Mouse (Mus musculus) granulocyte monocyte progenitor cell, adult 5-6 weeks (primary cell): ENCODE results near the gene Rnase13. TPM values are rescaled to one million over a fixed set of nuclear protein-coding genes. Genes with fewer than 3 reads are reported as not detected.
A peak's percentile ranks its signal among the peaks of the same experiment; 100 is the strongest.

Source experiments
- ATAC-seq: replicated peaks from 2 replicates; pipeline ENCODE4 v1.8.0; 2016; ENCODE audit warnings: mild to moderate bottlenecking, moderate TSS enrichment, inconsistent platforms; ENCODE audit not compliant: poor library complexity, severe bottlenecking
- total RNA-seq, 2 experiments: library from RNA; stranded (forward) in 1 of 2; stranded (reverse) in 1 of 2; fragments of 200-712, 200-1000 nt in 1 of 2; fragments of >200 nt in 1 of 2; fragmentation: Nextera tagmentation in 1 of 2; gene quantifications; 2 replicates each; pipeline ENCODE4 v1.2.3; 2014 to 2017

Rnase13 gene
- total RNA-seq, 2 experiments from 2014 or later, result not detected

DNA sequence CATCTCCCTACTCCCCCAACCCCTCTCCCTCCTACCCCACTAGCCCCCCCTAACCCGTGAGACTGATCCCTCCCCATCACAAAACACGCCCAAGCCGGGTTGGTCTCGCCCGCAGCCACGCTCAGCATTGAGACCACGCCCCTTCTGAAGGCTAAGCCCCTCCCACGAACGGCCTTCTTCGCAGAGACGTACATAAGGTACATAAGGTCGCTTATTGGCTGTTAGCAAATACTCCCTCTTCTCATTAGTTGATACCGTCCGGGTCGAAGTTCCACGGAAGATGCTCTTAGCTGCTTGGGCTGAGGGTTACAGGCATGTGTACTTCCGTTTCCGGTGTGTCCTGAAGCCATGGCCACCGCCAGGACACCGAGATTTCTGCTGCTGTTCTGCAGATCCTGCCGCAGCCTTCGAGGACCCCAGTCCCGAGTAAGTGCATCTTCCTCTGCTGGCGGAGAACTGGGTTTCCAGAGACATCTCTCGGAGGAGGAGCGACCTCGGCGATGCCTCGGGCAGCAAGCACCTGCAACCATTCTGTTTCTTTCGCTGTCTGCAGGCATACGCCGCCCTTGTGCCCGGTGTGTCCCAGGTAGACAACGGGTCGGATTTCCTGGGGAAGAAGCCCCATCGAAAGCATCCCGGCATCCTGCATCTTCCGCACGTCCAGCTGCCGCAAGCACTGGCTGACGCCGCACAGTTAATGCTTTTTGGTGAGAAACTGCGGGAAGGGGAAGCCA is 37.8 kb downstream of the Rnase13 start, which contains the start of gene Mettl17:
Gene Mettl17 (plus strand): TSS at position 245 of the 734 bp plus-strand sequence.
- ATAC-seq, result peak; percentile 94

DNA sequence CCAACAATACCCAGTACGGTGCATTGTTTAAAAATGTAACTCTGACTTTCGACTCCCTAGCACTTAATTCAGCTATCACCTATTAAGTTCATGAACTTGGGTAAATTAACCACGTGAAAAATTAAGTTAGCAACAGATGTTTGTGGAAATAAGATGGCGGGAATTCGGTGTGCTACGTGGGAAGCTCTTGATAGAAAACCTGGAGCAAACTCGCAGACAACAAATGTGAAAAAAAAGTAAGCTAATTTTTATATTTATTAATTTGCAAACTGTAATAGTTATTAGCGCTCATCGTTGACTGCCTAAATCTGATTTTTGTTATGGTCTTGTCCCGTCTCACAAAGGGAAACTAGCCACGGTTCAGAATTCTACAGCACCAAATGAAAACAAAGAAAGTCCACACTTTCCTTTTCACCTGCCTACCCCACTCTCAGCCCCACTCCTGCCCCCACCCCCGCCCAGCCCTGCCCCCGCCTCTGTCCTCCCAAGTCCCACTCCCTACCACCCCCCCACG is 38.5 kb downstream of the Rnase13 start:
- no peak for ATAC-seq

DNA sequence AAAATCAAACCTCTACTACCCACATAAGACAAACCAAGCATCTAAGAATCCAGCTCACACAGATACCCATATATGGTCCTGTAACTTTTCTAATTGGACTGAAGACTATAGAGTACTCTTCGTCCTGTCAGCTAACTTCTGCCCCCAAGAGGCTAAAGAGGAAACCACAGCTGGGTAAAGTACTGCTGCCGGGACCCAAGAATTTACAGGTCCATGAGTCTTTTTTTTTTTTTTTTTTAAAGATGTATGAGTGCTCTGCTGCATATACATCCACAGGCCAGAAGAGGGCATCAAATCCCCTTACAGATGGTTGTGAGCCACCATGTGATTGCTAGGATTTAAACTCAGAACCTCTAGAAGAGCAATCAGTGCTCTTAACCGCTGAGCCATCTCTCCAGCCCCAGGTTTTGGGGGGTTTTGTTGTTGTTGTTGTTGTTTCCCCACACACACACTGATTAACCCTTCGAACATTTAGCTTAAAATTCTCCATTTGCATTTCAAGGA is 39.0 kb downstream of the Rnase13 start:
- peak; percentile 57 for ATAC-seq

DNA sequence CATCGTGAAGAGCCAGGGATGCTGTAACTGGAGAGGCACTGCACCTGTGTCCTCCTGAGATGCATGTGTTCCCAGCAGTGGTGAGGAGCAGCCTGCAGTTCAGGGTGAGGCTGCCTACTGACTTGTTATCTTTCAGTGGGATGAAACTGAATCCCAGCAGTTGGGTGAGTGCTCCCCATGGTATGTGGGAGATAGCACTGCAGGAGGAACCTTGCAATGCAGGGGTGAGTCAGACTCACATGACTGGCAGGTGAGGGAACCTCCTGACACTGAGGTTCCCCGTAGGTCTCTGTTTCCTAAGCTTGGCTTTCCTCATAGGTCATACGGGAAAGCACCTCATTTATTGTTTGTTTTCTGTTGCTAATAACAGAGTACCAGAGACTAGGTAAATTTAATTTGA is 45.1 kb downstream of the Rnase13 start:
- ATAC-seq, result no peak

DNA sequence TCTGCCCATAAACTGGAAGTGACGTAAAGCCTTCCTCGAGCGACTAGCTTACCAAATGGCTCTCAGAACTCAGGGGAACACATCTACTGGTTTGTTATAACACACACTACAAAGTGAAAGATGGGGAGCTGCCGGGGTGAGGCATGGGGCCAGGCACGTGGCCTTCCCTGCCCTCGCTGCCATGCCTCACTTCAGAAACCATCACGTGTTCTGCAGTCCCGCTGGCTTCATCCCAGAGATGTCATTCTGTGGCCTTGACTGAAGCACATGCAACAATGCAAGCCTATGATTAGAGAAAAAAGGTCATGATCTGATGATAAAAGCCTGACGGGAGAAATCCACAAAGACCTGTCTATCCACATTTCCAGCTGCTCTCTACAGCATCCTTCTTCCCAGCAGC is 50.8 kb downstream of the Rnase13 start:
- ATAC-seq, result no peak

Other genes with a start within 250 kb of the Rnase13 start
- gene Gm17079, start 227.3 kb downstream of the Rnase13 start, total RNA-seq (2014; fragmentation: Nextera tagmentation), result not detected in 2 replicates
- gene Gm17079, start 227.3 kb downstream of the Rnase13 start, total RNA-seq (2017), result not detected in 2 replicates
- not detected in 2 replicates for gene Gm5800, start 205.6 kb downstream of the Rnase13 start, total RNA-seq (2014; fragmentation: Nextera tagmentation)
- gene Gm5800, start 205.6 kb downstream of the Rnase13 start, total RNA-seq (2017), result not detected in 2 replicates
- not detected in 2 replicates for gene Ang4, start 149.2 kb downstream of the Rnase13 start, total RNA-seq (2014; fragmentation: Nextera tagmentation)
- gene Ang4, start 149.2 kb downstream of the Rnase13 start, total RNA-seq (2017), result not detected in 2 replicates
- not detected in 2 replicates for gene AY358078, start 122.7 kb downstream of the Rnase13 start, total RNA-seq (2014; fragmentation: Nextera tagmentation)
- gene AY358078, start 122.7 kb downstream of the Rnase13 start, total RNA-seq (2017), result not detected in 2 replicates
- not detected in 2 replicates for gene Ear6, start 69.1 kb downstream of the Rnase13 start, total RNA-seq (2014; fragmentation: Nextera tagmentation)
- gene Ear6, start 69.1 kb downstream of the Rnase13 start, total RNA-seq (2017), result 2.1 and 2.7 TPM in 2 replicates
- 15.4 and 22.2 TPM in 2 replicates for gene Mettl17, start 37.9 kb downstream of the Rnase13 start, total RNA-seq (2014; fragmentation: Nextera tagmentation)
- gene Mettl17, start 37.9 kb downstream of the Rnase13 start, total RNA-seq (2017), result 13.1 and 34.7 TPM in 2 replicates
- gene Slc39a2, start 29.9 kb downstream of the Rnase13 start, total RNA-seq (2014; fragmentation: Nextera tagmentation), result 0.49 and 1.4 TPM in 2 replicates
- gene Slc39a2, start 29.9 kb downstream of the Rnase13 start, total RNA-seq (2017), result 0.09 and 0.21 TPM in 2 replicates
- gene Ndrg2, start 8.6 kb downstream of the Rnase13 start, total RNA-seq (2014; fragmentation: Nextera tagmentation), result 5.4 and 6.2 TPM in 2 replicates
- 8.7 and 11.4 TPM in 2 replicates for gene Ndrg2, start 8.6 kb downstream of the Rnase13 start, total RNA-seq (2017)
- not detected in 2 replicates for gene Tppp2, start 4.3 kb downstream of the Rnase13 start, total RNA-seq (2014; fragmentation: Nextera tagmentation)
- not detected in 2 replicates for gene Tppp2, start 4.3 kb downstream of the Rnase13 start, total RNA-seq (2017)
- 8.6 and 14.9 TPM in 2 replicates for gene Arhgef40, start 61.9 kb upstream of the Rnase13 start, total RNA-seq (2014; fragmentation: Nextera tagmentation)
- gene Arhgef40, start 61.9 kb upstream of the Rnase13 start, total RNA-seq (2017), result 10.8 and 11.4 TPM in 2 replicates
- not detected in 2 replicates for gene Tmem253, start 92.9 kb upstream of the Rnase13 start, total RNA-seq (2014; fragmentation: Nextera tagmentation)
- not detected in 2 replicates for gene Tmem253, start 92.9 kb upstream of the Rnase13 start, total RNA-seq (2017)
- gene Zfp219, start 98.0 kb upstream of the Rnase13 start, total RNA-seq (2014; fragmentation: Nextera tagmentation), result 11.3 and 20.1 TPM in 2 replicates
- gene Zfp219, start 98.0 kb upstream of the Rnase13 start, total RNA-seq (2017), result 13.6 and 17.0 TPM in 2 replicates
- gene Olfr221, start 119.7 kb upstream of the Rnase13 start, total RNA-seq (2014; fragmentation: Nextera tagmentation), result not detected in 2 replicates
- not detected in 2 replicates for gene Olfr221, start 119.7 kb upstream of the Rnase13 start, total RNA-seq (2017)
- gene Hnrnpc, start 181.3 kb upstream of the Rnase13 start, total RNA-seq (2014; fragmentation: Nextera tagmentation), result 362 and 404 TPM in 2 replicates
- 637 and 667 TPM in 2 replicates for gene Hnrnpc, start 181.3 kb upstream of the Rnase13 start, total RNA-seq (2017)
- 7.4 and 10.8 TPM in 2 replicates for gene Rpgrip1, start 187.9 kb upstream of the Rnase13 start, total RNA-seq (2014; fragmentation: Nextera tagmentation)
- gene Rpgrip1, start 187.9 kb upstream of the Rnase13 start, total RNA-seq (2017), result 4.5 and 4.8 TPM in 2 replicates